Mouse (Mus musculus) bone marrow macrophage, adult 2 months (primary cell): ENCODE data around the gene Sufu.

Experiments used
- CTCF ChIP-seq: IDR thresholded peaks from 2 replicates; pipeline ENCODE4 v1.5.1; 2012; ENCODE audit warnings: low read depth, mild to moderate bottlenecking, low read length, moderate library complexity
- POLR2A ChIP-seq: IDR thresholded peaks from 2 replicates; pipeline ENCODE4 v1.6.1; 2012; ENCODE audit warnings: mild to moderate bottlenecking, low read depth, low read length, borderline replicate concordance

GRCm38 (mm10) chr19:46489448-46489847 is 92.8 kb downstream of the Sufu start:
- TF ChIP-seq CTCF, result no peak
- TF ChIP-seq POLR2A, result no peak
